Mouse (Mus musculus): ENCODE measurements around the gene Ptgr1. TPM values are rescaled to one million over a fixed set of nuclear protein-coding genes. Genes with fewer than 3 reads are reported as not detected.

Ptgr1 gene
- total RNA-seq, 4 experiments from 2014 or later = 2.3 to 3.3 (median 3.1) TPM

DNA sequence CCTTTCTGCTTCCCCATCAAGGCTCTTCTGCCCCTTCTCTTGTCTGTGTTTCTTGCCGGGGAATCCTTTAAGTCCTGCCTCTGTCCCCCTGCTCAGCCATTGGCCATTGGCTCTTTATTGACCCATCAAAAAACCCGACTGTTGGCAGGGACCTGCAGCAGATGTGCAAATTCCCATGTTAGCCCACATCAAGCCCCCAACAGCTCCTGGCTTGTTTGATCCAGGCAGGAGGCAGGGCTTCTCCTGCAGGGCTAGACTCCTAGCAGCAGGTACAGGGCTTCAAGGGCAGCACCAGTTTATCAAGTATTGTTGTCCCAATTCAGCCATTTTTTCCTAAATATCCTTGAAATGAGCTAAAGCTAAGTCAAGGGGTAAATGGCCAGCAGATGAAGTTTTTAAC lies 60.8 kb downstream of the Ptgr1 start:
- DNase-seq (ENCODE audit: low spot score) = no peak

DNA sequence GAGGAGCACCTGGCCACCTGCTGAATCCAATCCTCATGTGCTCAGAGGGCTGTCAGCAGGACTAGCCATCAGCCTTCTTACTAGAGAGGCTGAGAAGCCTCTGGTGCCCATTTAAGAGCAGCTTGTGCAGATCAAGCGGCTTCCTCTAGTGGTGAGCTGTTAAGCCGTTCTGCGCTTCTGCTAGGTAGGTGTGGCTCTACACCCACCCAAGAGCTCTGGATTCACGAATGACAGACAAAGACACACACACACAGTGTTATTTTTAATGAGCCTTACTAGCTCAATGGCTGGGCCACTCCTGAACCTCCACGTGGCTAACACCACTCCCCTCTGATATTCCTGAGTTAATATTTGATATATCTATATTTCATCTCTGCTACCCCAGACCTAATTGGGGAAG lies 61.3 kb downstream of the Ptgr1 start:
- DNase-seq (ENCODE audit: low spot score) = no peak

DNA sequence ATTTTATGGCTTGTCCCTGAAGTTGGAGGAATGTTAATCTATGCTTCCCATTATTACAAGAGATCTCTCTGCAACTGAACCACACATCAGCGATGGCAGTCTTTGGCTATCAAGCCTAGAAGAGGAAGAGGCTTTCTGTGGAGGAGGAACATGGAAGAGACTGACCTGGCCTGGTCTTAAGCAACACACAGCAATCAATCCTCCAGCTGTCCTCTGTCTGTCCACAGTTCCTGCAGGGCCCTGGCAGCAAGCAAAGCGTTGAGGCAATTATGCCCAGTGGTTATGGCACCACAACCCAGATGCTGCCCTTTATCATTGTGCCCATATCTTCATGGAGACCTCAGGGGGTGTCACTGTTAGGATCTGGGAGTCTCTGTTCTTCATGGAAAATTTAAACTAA lies 63.0 kb downstream of the Ptgr1 start:
- no peak for DNase-seq (ENCODE audit: low spot score)

Other genes starting within 250 kb of the Ptgr1 start
- gene Olfr267, start 199.4 kb downstream of the Ptgr1 start, total RNA-seq (2022) = under 1 TPM in 3 of 4 experiments, not detected in 1; 0.05 to 0.09 (median 0.09) TPM
- gene Ecpas, start 74.4 kb downstream of the Ptgr1 start, total RNA-seq (2022) = 100 to 1,000 TPM; 184 to 228 (median 192) TPM
- gene Zkscan16, start 43.5 kb downstream of the Ptgr1 start, total RNA-seq (2022) = under 1 TPM; 0.11 to 0.25 (median 0.19) TPM
- 10 to 100 TPM; 18.8 to 22.3 (median 22.0) TPM for gene Dnajc25, start 7.9 kb upstream of the Ptgr1 start, total RNA-seq (2022)
- gene Gm20503, start 16.1 kb upstream of the Ptgr1 start, total RNA-seq (2022) = 1 to 10 TPM in 2 of 4 experiments, under 1 TPM in 1, not detected in 1; 0.57 to 7.1 (median 1.7) TPM
- 10 to 100 TPM; 11.0 to 16.3 (median 14.8) TPM for gene Gng10, start 48.0 kb upstream of the Ptgr1 start, total RNA-seq (2022)
- gene AI481877, start 151.9 kb upstream of the Ptgr1 start, total RNA-seq (2022) = not detected
- 10 to 100 TPM; 11.7 to 14.2 (median 13.5) TPM for gene Ugcg, start 202.1 kb upstream of the Ptgr1 start, total RNA-seq (2022)

All from heart, adult 8-10 months (tissue).